Mouse (Mus musculus) left cerebral cortex, adult 11 months (tissue): ENCODE measurements at regions not wholly inside any gene's neighbourhood (a gene's known extent, or its start where the extent isn't known, plus 50 kb on each side); places are given as distances from the start of the nearest gene placed in this dataset.
"Not testable (repeated sequence)": the region's sequence is repeated elsewhere in the genome, so short reads cannot be mapped to it uniquely, and the experiment has no call there.

Source experiments
- DNase-seq: peaks from one replicate; pipeline ENCODE4 v3.0.0; 2022; ENCODE audit warnings: low spot score

- no peak for DNase-seq
Observed at GRCm38 (mm10) chr10:68961376-68961775, 189.9 kb upstream of the Rhobtb1 start.

- no peak for DNase-seq
Observed at GRCm38 (mm10) chr10:68963090-68963489, 188.1 kb upstream of the Rhobtb1 start.

GRCm38 (mm10) chr10:68965271-68965670, 186.0 kb upstream of the Rhobtb1 start:
- DNase-seq: no peak

GRCm38 (mm10) chr10:68967976-68968968, 183.0 kb upstream of the Rhobtb1 start:
- DNase-seq: no peak

GRCm38 (mm10) chr10:68970521-68970920, 180.7 kb upstream of the Rhobtb1 start:
- no peak for DNase-seq

- DNase-seq: no peak
Observed at GRCm38 (mm10) chr10:68974771-68975170, 176.5 kb upstream of the Rhobtb1 start.

GRCm38 (mm10) chr10:68976443-68977025, 174.7 kb upstream of the Rhobtb1 start:
- DNase-seq: no peak

GRCm38 (mm10) chr10:68978115-68978514, 173.1 kb upstream of the Rhobtb1 start:
- no peak for DNase-seq

GRCm38 (mm10) chr10:68979949-68980348, 171.3 kb upstream of the Rhobtb1 start:
- no peak for DNase-seq

GRCm38 (mm10) chr10:68982288-68982687, 168.9 kb upstream of the Rhobtb1 start:
- DNase-seq: no peak

- no peak for DNase-seq
Observed at GRCm38 (mm10) chr10:68990584-68990983, 160.7 kb upstream of the Rhobtb1 start.

GRCm38 (mm10) chr10:68999610-69000009, 151.6 kb upstream of the Rhobtb1 start:
- DNase-seq: no peak

GRCm38 (mm10) chr10:69001654-69002435, 149.4 kb upstream of the Rhobtb1 start:
- no peak for DNase-seq

GRCm38 (mm10) chr10:69005199-69005872, 145.9 kb upstream of the Rhobtb1 start:
- peak; percentile 59 for DNase-seq

GRCm38 (mm10) chr10:69008679-69009078, 142.6 kb upstream of the Rhobtb1 start:
- DNase-seq: not testable (repeated sequence)

- no peak for DNase-seq
Observed at GRCm38 (mm10) chr10:69020811-69021743, 130.2 kb upstream of the Rhobtb1 start.

- DNase-seq: no peak
Observed at GRCm38 (mm10) chr10:69033410-69033809, 117.8 kb upstream of the Rhobtb1 start.

GRCm38 (mm10) chr10:69034390-69035120, 116.7 kb upstream of the Rhobtb1 start:
- DNase-seq: no peak

- not testable (repeated sequence) for DNase-seq
Observed at GRCm38 (mm10) chr10:69035536-69035935, 115.7 kb upstream of the Rhobtb1 start.

GRCm38 (mm10) chr10:69036096-69036495, 115.1 kb upstream of the Rhobtb1 start:
- no peak for DNase-seq
